Mouse (Mus musculus): ENCODE results near the gene Gm20425.

Gene Gm20425

DNA sequence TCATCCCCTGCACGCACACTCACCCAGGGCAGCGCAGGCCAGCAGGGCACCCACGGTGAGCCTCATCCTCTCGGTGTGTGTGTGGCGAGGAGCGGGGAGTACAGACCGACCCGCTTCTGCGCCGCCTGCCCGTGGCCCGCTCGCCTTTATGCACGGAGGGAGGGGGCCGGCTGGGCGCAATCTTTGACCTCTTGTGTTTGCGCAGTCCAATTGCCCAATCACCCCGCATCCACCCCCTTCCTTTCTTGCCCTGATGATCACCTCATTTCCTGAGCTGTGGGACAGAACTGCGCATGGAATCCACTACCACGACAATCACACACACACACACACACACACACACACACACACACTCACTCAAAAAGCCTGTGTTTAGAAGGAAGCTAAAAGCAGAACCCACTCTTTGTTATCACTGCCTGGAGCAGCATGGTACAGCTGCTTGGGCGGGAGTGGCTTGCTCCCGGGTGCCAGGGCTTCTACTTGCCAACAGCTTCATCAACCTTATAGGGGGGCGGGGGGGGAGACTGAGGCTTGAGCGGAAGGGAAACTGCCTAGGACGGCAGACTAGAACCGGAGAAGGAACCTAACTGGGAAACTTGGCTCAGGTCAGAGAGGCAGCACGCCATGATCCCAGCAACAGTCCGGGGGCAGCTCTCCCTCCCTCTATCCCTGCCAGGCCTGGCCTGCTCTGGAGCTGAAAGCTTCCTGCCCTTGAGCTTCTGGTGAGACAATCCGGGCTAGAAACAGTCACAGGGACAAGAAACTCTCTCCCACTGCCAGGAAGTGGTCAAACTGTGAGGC is at the start of gene Gm20425, which contains the start of gene Trf:
Gene Gm20425 (minus strand): TSS at position 157 of the 801 bp plus-strand sequence.
Gene Trf (minus strand): TSS at position 294 of the 801 bp plus-strand sequence.
- DNase-seq, result peak; percentile 20 to 31

DNA sequence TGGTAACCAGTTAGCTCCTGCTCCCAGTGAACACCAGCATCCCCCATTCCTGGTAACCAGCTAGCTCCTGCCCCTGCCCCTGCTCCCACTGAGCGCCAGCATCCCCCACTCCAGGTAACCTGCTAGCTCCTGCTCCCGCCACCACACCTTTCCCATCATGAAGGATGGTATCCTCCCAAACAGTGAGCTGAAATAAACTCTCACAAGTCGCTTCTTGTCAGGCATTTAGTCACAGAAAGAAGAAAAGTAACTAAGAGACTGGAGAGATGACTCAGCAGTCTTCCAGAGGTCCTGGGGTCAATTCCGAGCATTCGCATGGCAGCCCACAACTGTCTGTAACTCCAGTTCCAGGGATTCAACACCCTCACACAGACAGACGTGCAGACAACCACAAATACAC is 46.8 kb upstream of the Gm20425 start:
- DNase-seq, result no peak

DNA sequence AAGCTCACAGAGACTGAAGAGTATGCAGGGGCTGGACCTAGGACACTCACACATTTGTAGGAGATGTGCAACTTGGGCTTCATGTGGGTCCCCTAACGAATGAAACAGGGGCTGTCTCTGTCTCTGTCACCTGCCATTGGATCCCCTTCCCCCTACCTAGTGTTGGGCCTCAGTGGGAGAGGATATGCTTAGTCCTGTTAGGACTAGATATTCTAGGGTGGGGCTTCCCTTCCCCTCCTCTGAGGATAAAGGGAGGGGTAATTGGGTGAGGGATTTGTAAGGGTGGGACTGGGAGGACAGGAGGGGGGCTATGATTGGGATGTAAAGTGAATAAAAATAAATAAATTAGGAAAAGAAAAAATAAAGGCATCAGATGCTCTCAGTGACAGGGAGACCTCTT is 45.6 kb upstream of the Gm20425 start:
- DNase-seq, result no peak

DNA sequence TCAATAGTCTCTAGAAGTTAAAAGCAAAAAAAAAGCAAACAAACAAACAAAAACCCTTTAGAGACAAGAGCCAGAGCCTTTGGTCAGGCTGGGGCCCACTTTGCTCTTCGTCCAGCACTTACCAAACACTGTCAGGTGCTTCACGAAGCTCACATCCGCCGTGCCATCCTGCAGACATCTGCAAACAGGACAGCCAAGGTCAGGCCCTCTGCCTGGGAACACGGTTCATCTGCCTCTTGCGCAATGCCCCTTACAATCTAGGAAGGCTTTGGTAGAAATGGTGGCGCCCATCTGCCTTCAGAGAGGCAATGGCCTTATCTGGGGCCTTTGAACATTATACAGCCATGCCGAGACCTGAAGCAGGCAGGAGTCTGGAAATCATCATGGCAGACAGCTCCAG is 44.7 kb upstream of the Gm20425 start:
- no peak for DNase-seq

DNA sequence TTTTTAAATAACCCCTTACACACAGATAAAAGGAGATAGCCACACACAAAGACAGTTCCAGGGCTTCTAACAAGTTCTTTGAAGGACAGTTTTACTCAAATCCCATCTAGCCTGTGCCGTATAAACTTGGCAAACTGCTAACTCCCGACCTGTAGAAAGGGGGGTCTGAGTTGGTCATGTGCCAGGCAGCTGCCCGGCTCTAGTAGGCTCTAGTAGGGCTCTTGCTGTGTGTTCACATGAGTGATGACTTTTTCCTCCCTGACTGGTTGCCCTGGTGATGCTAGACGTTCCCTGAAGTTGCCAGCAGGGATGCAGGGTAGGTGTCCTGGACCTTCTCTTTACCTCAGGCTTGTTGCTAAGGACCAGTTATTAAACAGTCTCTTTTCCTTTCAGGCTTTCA is 41.0 kb upstream of the Gm20425 start:
- no peak for DNase-seq

- DNase-seq, result no peak
Observed at GRCm38 (mm10) chr9:103265778-103266177, 35.7 kb upstream of the Gm20425 start.

- no peak for DNase-seq
Observed at GRCm38 (mm10) chr9:103252906-103253305, 22.8 kb upstream of the Gm20425 start.

DNA sequence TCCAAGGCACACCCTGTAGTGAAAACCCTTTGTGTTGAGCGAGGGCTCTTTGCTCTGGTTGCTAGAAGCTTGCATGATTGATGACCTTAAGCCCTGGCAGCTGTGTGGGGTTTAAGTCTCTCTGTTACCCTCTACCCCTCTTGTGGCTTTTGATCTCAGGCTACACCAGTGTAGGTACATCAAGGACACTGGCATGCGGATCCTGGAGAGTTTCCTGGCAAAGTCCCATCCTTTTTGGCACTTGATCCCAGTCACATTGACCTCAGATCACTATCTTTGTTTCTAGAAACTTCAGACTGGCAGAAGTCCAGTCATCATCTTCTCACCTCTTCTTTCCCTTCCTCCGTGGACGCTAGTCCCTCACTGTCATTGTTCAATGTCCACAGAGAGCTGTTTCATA is 18.5 kb upstream of the Gm20425 start:
- no peak for DNase-seq

GRCm38 (mm10) chr9:103246526-103247168 is 16.5 kb upstream of the Gm20425 start:
- DNase-seq, result no peak

- DNase-seq, result no peak
Observed at GRCm38 (mm10) chr9:103243640-103244039, 13.5 kb upstream of the Gm20425 start.

- no peak for DNase-seq
Observed at GRCm38 (mm10) chr9:103241206-103241605, 11.1 kb upstream of the Gm20425 start.

GRCm38 (mm10) chr9:103239471-103239870 is 9.4 kb upstream of the Gm20425 start:
- DNase-seq, result no peak

DNA sequence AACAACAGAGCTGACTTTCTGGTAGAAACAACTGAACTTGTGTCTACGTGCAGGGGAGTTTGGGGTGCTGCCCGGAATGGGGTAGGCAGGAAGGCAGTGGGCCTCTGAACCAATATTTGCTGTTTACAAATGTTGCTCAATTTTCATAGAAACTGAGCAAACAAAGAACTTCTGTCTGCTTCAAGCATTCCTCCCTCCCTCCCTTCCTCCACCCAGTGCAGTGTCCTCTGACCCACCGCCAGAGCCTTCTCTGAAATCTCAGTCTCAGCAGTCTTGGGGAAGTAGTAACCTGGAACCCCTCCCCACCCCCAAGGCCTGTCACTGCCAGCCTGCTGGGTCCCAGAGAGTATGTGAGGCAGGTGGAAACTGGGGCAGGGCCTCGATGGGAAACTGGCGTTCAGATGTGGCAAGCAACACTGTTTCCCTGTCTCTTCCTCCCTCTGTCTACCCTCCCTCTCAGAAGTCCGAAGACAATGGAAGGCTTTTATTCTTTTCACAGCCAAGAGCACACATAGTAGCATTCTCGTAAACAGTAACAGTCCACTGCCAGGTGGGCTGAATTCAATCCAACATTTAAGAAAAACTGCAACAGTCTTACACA is 4.6 kb upstream of the Gm20425 start:
- no peak for DNase-seq

DNA sequence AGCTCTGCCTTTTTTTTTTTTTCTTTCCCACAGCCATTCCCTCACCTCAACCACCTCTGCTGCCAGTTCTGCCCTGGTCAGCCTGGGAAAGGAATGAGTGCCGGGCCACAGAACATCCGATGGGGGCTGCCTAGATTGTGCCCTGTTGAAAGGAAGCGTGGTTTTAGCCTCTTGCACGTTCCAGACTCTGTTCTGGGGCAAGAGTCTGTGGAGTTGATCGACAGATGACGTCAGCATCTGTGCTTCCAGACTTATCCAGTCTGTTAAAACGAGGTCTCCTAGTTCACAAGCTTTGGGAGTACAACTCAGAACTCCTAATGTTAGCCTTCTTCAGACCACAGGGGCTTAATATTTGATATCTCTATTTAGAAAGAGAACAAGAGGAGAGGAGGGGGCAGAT is 4.0 kb upstream of the Gm20425 start:
- DNase-seq, result no peak

DNA sequence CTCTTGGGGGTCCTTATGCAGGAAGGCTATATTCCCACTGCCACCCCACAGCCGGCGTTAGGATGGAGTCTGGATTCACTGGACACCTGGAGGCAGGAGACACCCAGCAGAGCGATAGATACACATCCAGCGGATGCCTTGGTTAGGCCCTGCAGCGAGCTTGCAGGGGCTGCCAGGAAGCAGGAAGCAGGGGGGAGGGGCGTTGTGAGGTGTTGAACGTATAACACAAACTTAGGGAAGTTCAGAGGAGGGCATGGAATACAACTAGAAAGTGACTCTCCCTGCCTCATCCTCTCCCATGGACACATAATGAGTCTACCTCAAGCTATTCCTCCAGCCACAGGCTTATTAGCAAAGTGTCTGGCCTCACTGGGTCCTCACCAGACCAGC is 2.9 kb upstream of the Gm20425 start:
- DNase-seq, result no peak

DNA sequence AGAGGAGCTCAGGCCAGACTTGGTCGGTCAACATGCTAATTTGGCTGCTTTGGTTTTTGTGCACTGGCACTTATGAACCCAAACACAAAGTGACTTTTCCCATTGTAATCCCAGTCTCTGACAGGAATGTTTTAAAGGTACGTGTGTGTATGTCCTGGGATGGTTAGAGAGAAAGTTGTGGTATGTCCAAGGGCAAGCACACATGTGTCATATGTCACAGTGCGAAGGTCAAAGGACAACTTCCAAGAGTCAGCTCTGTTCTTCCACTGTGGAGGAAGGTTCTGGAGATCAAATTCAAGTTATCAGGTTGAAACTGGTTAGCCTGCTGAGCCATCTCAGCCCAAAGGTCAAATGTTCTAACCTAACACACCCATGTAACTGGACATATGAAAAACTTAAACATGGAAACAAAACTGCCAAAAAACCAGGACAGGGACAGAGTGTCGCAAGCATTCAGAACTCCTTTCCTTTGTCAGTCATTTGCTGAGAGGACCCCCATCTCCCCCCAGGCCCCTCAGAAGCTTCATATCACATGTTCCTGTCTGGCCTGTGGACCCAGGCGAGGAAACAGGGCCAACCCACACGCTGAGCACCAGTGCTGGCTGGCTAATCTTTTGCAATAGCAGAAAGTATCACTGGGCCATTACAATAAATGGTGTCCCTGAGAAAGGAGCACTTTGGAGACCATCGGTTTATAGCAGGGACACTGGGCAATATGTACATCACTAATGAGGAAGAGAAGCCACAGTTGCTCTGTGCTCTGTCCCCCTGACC is 2.3 kb upstream of the Gm20425 start:
- DNase-seq, result no peak

- no peak for DNase-seq
Observed at GRCm38 (mm10) chr9:103229037-103229867, 855 bp downstream of the Gm20425 start.

- no peak for DNase-seq
Observed at GRCm38 (mm10) chr9:103228370-103229003, 1.6 kb downstream of the Gm20425 start.

DNA sequence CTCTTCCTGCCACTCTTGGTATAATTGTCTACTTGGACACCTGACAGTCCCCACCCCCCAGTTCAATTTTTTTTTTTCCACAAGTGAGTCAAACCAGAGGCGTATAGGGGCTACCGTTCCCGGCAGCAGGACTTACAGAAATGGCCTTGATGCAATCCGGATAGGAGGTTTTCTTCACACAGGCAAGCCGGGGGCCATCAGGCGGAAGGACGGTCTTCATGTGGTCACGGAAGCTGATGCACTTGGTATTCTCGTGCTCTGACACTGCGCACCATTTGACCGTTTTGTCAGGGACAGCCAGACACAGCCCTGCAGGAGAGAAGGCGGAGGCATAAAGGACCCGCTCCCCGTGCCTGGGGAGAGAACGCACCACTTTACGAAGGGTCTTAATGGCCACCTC is 2.3 kb downstream of the Gm20425 start:
- DNase-seq, result no peak

DNA sequence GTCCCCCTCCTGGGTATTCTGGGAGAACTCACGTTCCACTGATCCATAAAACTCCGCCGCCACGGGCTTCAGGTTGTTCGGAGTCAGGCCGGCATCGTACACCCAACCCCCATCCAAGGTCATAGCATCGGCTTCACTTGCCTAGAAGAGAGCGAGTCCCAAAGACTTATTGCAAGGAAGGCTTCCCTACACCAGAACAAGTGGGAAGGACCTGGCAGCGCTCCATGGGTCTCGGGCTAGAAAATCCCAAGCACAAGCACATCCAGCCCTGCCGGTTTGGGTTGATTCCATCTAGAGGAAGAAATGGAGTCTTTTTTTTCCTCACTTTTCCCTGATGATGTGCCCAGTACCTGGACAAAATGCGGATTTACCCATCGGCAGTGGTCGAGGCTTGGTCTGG is 3.3 kb downstream of the Gm20425 start:
- no peak for DNase-seq

GRCm38 (mm10) chr9:103225464-103225863 is 4.6 kb downstream of the Gm20425 start:
- no peak for DNase-seq

DNA sequence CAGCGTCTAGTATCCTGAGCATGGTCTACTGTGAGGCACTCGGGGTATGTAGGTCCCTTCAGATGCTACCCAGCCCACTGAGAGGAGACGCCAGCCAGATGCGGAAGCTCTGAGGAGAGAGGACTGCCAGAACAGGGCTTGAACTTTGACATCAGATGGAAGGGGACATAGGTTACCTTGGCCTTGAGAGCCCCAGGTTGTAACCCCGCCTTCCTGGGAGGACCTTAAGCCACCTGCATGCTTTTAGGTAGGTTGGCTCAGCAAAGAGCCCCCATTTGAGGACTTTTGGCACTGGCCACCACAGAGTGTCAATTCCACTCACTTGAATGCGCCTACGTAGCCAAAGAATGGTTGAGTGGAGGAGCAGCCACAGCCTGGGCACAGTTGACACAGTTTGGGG is 5.4 kb downstream of the Gm20425 start:
- no peak for DNase-seq

Data from cerebellum, postnatal 36 days (tissue).